Mouse (Mus musculus): Measurements from ENCODE around the gene Gm29797. TPM values are rescaled to one million over a fixed set of nuclear protein-coding genes. Genes with fewer than 3 reads are reported as not detected.

Gm29797 gene
- polyA plus RNA-seq, 1 experiment from 2014 or later: not detected

GRCm38 (mm10) chr2:181674934-181675333 is 18.1 kb downstream of the Gm29797 start:
- no peak overlapping the region for H3K27ac ChIP-seq (replicated peaks)

GRCm38 (mm10) chr2:181675454-181675853 is 18.6 kb downstream of the Gm29797 start:
- peak; percentile 12; the same call in 1 of the 2 replicates for ATAC-seq (ENCODE audit: low FRiP score, low read depth)
- H3K4me2 ChIP-seq (replicated peaks): peak overlapping the region; percentile 38
- no peaks in the 10 kb centered on the region for H3K9me3 ChIP-seq
- peaks cover 42% of the 10 kb centered on the region for H3K27me3 ChIP-seq
- 0 out of 2 replicates have a peak overlapping the region, but pooled peaks have one; percentile 27 for H3K27ac ChIP-seq (replicated peaks)
- H3K4me1 ChIP-seq: peaks cover 40% of the 10 kb centered on the region
- WGBS: 4% methylated on average over 14 of the region's 14 CpGs
- H3K9ac ChIP-seq (replicated peaks): no peak overlapping the region
- H3K4me3 ChIP-seq: no peak overlapping the region
- H3K36me3 ChIP-seq: no peaks in the 10 kb centered on the region

More at GRCm38 (mm10) chr2:181674934-181675333, 18.1 kb downstream of the Gm29797 start:
- no peaks in the 10 kb centered on the region for H3K36me3 ChIP-seq
- no peak for ATAC-seq (ENCODE audit: low FRiP score, low read depth)
- H3K4me3 ChIP-seq: no peak overlapping the region
- H3K4me1 ChIP-seq: peaks cover 43% of the 10 kb centered on the region
- WGBS: 75% methylated on average over 4 of the region's 4 CpGs
- H3K9ac ChIP-seq (replicated peaks): no peak overlapping the region
- H3K9me3 ChIP-seq: no peaks in the 10 kb centered on the region
- peaks cover 47% of the 10 kb centered on the region for H3K27me3 ChIP-seq
- H3K4me2 ChIP-seq (replicated peaks): no peak overlapping the region

- ATAC-seq (ENCODE audit: low FRiP score, low read depth): no peak
- Histone ChIP-seq H3K27me3 (peaks cover 36% of the 10 kb centered on the region), H3K9ac (replicated peaks) (no peak overlapping the region), H3K27ac (replicated peaks) (0 out of 2 replicates have a peak overlapping the region, but pooled peaks have one; percentile 27), H3K4me2 (replicated peaks) (no peak overlapping the region), H3K4me1 (peaks cover 38% of the 10 kb centered on the region), H3K4me3 (no peak overlapping the region), H3K36me3 (no peaks in the 10 kb centered on the region), H3K9me3 (no peaks in the 10 kb centered on the region)
- WGBS: 47% methylated on average over 2 of the region's 2 CpGs
Measured at GRCm38 (mm10) chr2:181676424-181676823, 19.6 kb downstream of the Gm29797 start.

- WGBS: 58% methylated on average over 5 of the region's 5 CpGs
- H3K36me3 ChIP-seq: no peaks in the 10 kb centered on the region
- no peaks in the 10 kb centered on the region for H3K9me3 ChIP-seq
- peaks cover 28% of the 10 kb centered on the region for H3K27me3 ChIP-seq
- H3K27ac ChIP-seq (replicated peaks): peak overlapping the region; percentile 30; the same call in 1 of the 2 replicates
- no peak overlapping the region for H3K4me3 ChIP-seq
- H3K9ac ChIP-seq (replicated peaks): 0 out of 2 replicates have a peak overlapping the region, but pooled peaks have one; percentile 2
- H3K4me1 ChIP-seq: peaks cover 35% of the 10 kb centered on the region
- no peak for ATAC-seq (ENCODE audit: low FRiP score, low read depth)
- H3K4me2 ChIP-seq (replicated peaks): no peak overlapping the region
Measured at GRCm38 (mm10) chr2:181677096-181677754, 20.4 kb downstream of the Gm29797 start.

GRCm38 (mm10) chr2:181677755-181678098 is 20.9 kb downstream of the Gm29797 start:
- Histone ChIP-seq H3K9me3 (no peaks in the 10 kb centered on the region), H3K27me3 (peaks cover 23% of the 10 kb centered on the region), H3K4me3 (no peak overlapping the region), H3K36me3 (no peaks in the 10 kb centered on the region), H3K9ac (replicated peaks) (no peak overlapping the region), H3K27ac (replicated peaks) (no peak overlapping the region), H3K4me1 (peaks cover 35% of the 10 kb centered on the region), H3K4me2 (replicated peaks) (no peak overlapping the region)
- ATAC-seq (ENCODE audit: low FRiP score, low read depth): no peak
- WGBS: 63% methylated on average over 3 of the region's 3 CpGs

- peak; percentile 49 for ATAC-seq (ENCODE audit: low FRiP score, low read depth)
- 45% methylated on average over 1 of the region's 1 CpGs for WGBS
- Histone ChIP-seq H3K27me3 (peaks cover 13% of the 10 kb centered on the region), H3K27ac (replicated peaks) (no peak overlapping the region), H3K4me1 (peaks cover 33% of the 10 kb centered on the region), H3K9ac (replicated peaks) (no peak overlapping the region), H3K36me3 (no peaks in the 10 kb centered on the region), H3K4me2 (replicated peaks) (no peak overlapping the region), H3K9me3 (no peaks in the 10 kb centered on the region), H3K4me3 (no peak overlapping the region)
Measured at GRCm38 (mm10) chr2:181678780-181679179, 21.9 kb downstream of the Gm29797 start.

- no peaks in the 10 kb centered on the region for H3K36me3 ChIP-seq
- peaks cover 4% of the 10 kb centered on the region; the same call in 1 of the 2 replicates for H3K27me3 ChIP-seq
- peak within 1 kb of the TSS; percentile 71 for H3K4me2 ChIP-seq (replicated peaks)
- H3K9ac ChIP-seq (replicated peaks): peak within 1 kb of the TSS; percentile 83
- H3K4me3 ChIP-seq: peak within 1 kb of the TSS; percentile 67
- peak; percentile 68 for ATAC-seq (ENCODE audit: low FRiP score, low read depth)
- under 1% methylated on average over 64 of the region's 69 CpGs for WGBS
- peak within 1 kb of the TSS; percentile 42 for H3K27ac ChIP-seq (replicated peaks)
- no peaks in the 10 kb centered on the region for H3K9me3 ChIP-seq
- H3K4me1 ChIP-seq: peaks cover 29% of the 10 kb centered on the region
Measured at GRCm38 (mm10) chr2:181679951-181680715, 23.3 kb downstream of the Gm29797 start, which contains the start of gene Tcea2. TSS of gene Tcea2 (plus strand) at chr2:181680310.

GRCm38 (mm10) chr2:181680716-181681117 is 23.9 kb downstream of the Gm29797 start:
- peak overlapping the region; percentile 42; the same call in 1 of the 2 replicates for H3K27ac ChIP-seq (replicated peaks)
- peak; percentile 14; the same call in 1 of the 2 replicates for ATAC-seq (ENCODE audit: low FRiP score, low read depth)

GRCm38 (mm10) chr2:181681978-181682377 is 25.1 kb downstream of the Gm29797 start:
- H3K36me3 ChIP-seq: peaks cover 13% of the 10 kb centered on the region
- WGBS: 91% methylated on average over 1 of the region's 1 CpGs
- peaks cover 16% of the 10 kb centered on the region for H3K4me1 ChIP-seq
- H3K4me3 ChIP-seq: no peak overlapping the region
- no peak for ATAC-seq (ENCODE audit: low FRiP score, low read depth)
- no peak overlapping the region for H3K4me2 ChIP-seq (replicated peaks)
- H3K27ac ChIP-seq (replicated peaks): no peak overlapping the region
- H3K9me3 ChIP-seq: no peaks in the 10 kb centered on the region
- no peak overlapping the region for H3K9ac ChIP-seq (replicated peaks)
- H3K27me3 ChIP-seq: peaks cover 4% of the 10 kb centered on the region; the same call in 1 of the 2 replicates

More at GRCm38 (mm10) chr2:181680716-181681117, 23.9 kb downstream of the Gm29797 start:
- peaks cover 23% of the 10 kb centered on the region for H3K4me1 ChIP-seq
- H3K27me3 ChIP-seq: peaks cover 4% of the 10 kb centered on the region; the same call in 1 of the 2 replicates
- H3K9me3 ChIP-seq: no peaks in the 10 kb centered on the region
- H3K4me2 ChIP-seq (replicated peaks): peak overlapping the region; percentile 71
- WGBS: 13% methylated on average over 7 of the region's 7 CpGs
- 0 out of 2 replicates have a peak, but pooled peaks cover under 1% of the 10 kb centered on the region for H3K36me3 ChIP-seq
- H3K4me3 ChIP-seq: peak overlapping the region; percentile 67
- H3K9ac ChIP-seq (replicated peaks): peak overlapping the region; percentile 83

- 65% methylated on average over 4 of the region's 4 CpGs for WGBS
- Histone ChIP-seq H3K4me2 (replicated peaks) (no peak overlapping the region), H3K9ac (replicated peaks) (no peak overlapping the region), H3K27ac (replicated peaks) (no peak overlapping the region), H3K9me3 (no peaks in the 10 kb centered on the region), H3K36me3 (peaks cover 27% of the 10 kb centered on the region), H3K27me3 (peaks cover 4% of the 10 kb centered on the region; the same call in 1 of the 2 replicates), H3K4me3 (no peak overlapping the region), H3K4me1 (peaks cover 16% of the 10 kb centered on the region)
- no peak for ATAC-seq (ENCODE audit: low FRiP score, low read depth)
Measured at GRCm38 (mm10) chr2:181683381-181683780, 26.5 kb downstream of the Gm29797 start.

GRCm38 (mm10) chr2:181684713-181685112 is 27.9 kb downstream of the Gm29797 start:
- H3K9me3 ChIP-seq: no peaks in the 10 kb centered on the region
- no peak overlapping the region for H3K9ac ChIP-seq (replicated peaks)
- peaks cover 39% of the 10 kb centered on the region for H3K36me3 ChIP-seq
- H3K27me3 ChIP-seq: 0 out of 2 replicates have a peak, but pooled peaks cover 4% of the 10 kb centered on the region
- H3K27ac ChIP-seq (replicated peaks): no peak overlapping the region
- no peak overlapping the region for H3K4me2 ChIP-seq (replicated peaks)
- ATAC-seq (ENCODE audit: low FRiP score, low read depth): no peak
- 81% methylated on average over 1 of the region's 1 CpGs for WGBS
- no peak overlapping the region for H3K4me3 ChIP-seq
- H3K4me1 ChIP-seq: peaks cover 12% of the 10 kb centered on the region

GRCm38 (mm10) chr2:181685686-181686085 is 28.9 kb downstream of the Gm29797 start:
- H3K4me1 ChIP-seq: peaks cover 6% of the 10 kb centered on the region; the same call in 1 of the 2 replicates
- 95% methylated on average over 4 of the region's 4 CpGs for WGBS
- no peak overlapping the region for H3K9ac ChIP-seq (replicated peaks)
- H3K27ac ChIP-seq (replicated peaks): no peak overlapping the region
- no peak for ATAC-seq (ENCODE audit: low FRiP score, low read depth)
- H3K4me2 ChIP-seq (replicated peaks): no peak overlapping the region
- H3K36me3 ChIP-seq: peaks cover 43% of the 10 kb centered on the region
- 0 out of 2 replicates have a peak, but pooled peaks cover 4% of the 10 kb centered on the region for H3K27me3 ChIP-seq
- no peak overlapping the region for H3K4me3 ChIP-seq
- no peaks in the 10 kb centered on the region for H3K9me3 ChIP-seq
